Mouse (Mus musculus) embryonic facial prominence, embryonic 11.5 days (tissue): ENCODE data around the gene Tnfsf15. TPM values are rescaled to one million over a fixed set of nuclear protein-coding genes. Genes with fewer than 3 reads are reported as not detected.
A peak's percentile ranks its signal among the peaks of the same experiment; 100 is the strongest.

Experiments used
- ATAC-seq: fragments of 200-750 bp; cut with Nextera tagmentation; replicated peaks from 2 replicates; pipeline ENCODE4 v1.8.0; 2017; ENCODE audit warnings: low read depth; ENCODE audit not compliant: insufficient number of reproducible peaks, low FRiP score, low TSS enrichment
- DNase-seq: peaks from one replicate; pipeline ENCODE4 v3.0.0-alpha.2; 2015; ENCODE audit warnings: low spot score
- H3K27ac ChIP-seq: fragments of 300-500 bp; sonication (generic); replicated peaks from 2 replicates; pipeline ENCODE4 v1.5.1; 2014; ENCODE audit warnings: mild to moderate bottlenecking, low read depth, low read length, control low read depth
- H3K27me3 ChIP-seq: fragments of 300-500 bp; sonication (generic); 2 replicates; pipeline ENCODE4 v1.6.1; 2014; ENCODE audit warnings: mild to moderate bottlenecking, low read length, moderate library complexity, mixed read lengths; ENCODE audit not compliant: control insufficient read depth, insufficient read depth
- H3K36me3 ChIP-seq: fragments of 300-500 bp; sonication (generic); replicated peaks from 2 replicates; pipeline ENCODE4 v1.6.1; 2014; ENCODE audit warnings: low read depth, mild to moderate bottlenecking, low read length, moderate library complexity, mixed read lengths; ENCODE audit not compliant: control insufficient read depth, insufficient read depth
- H3K4me1 ChIP-seq: fragments of 300-500 bp; sonication (generic); 2 replicates; pipeline ENCODE4 v1.6.1; 2014; ENCODE audit warnings: low read length, mixed read lengths; ENCODE audit not compliant: control insufficient read depth, insufficient read depth
- H3K4me2 ChIP-seq: fragments of 300-500 bp; sonication (generic); 2 replicates; pipeline ENCODE4 v1.6.1; 2014; ENCODE audit warnings: low read depth, mild to moderate bottlenecking, control low read depth, low read length, moderate library complexity
- H3K4me3 ChIP-seq: fragments of 300-500 bp; sonication (generic); 2 replicates; pipeline ENCODE4 v1.5.1; 2014; ENCODE audit warnings: low read depth, low read length, control low read depth
- H3K9ac ChIP-seq: fragments of 300-500 bp; sonication (generic); replicated peaks from 2 replicates; pipeline ENCODE4 v1.6.1; 2014; ENCODE audit warnings: mild to moderate bottlenecking, control low read depth, low read length
- H3K9me3 ChIP-seq: fragments of 300-500 bp; sonication (generic); replicated peaks from 2 replicates; pipeline ENCODE4 v1.6.1; 2016; ENCODE audit warnings: mild to moderate bottlenecking, low read length, inconsistent platforms, mixed read lengths; ENCODE audit not compliant: control insufficient read depth
- WGBS: fragments of 180-500 bp; shearing (Covaris S2); extraction: QIAGEN DNeasy Blood & Tissue Kit; methylation state at CpG from one replicate; pipeline ENCODE4 v1.1.7; 2014; 5-methylcytosine and 5-hydroxymethylcytosine counted together
- polyA plus RNA-seq: library from polyadenylated mRNA; unstranded; fragments of >200 nt; fragmentation: Nextera tagmentation; extraction: Ambion mirVana; gene quantifications from 2 replicates; pipeline ENCODE4 v1.2.1, GENCODE M21; 2014

Tnfsf15 gene
- polyA plus RNA-seq, 1 experiment from 2014 or later = 0.06 TPM

DNA sequence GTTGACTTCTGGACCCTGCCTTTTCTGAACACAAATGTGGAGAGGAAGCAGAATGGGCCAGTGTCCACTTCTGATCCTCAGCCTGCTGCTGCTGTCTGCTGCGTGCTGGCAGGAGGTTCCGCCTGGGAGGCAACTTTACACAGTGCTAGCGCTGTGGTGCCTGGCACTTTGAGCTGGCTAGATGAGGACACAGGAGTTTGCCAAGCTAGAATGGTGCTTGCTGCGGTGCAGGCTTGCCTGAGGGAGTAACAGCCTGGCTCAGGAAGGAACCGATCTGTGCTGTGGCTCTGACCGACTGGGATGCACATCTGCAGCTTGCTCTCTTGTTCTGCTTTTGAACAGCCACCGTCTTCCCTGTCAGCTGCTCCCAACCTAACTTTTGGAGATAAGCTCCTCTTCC lies 5.4 kb downstream of the Tnfsf15 start:
- Histone ChIP-seq H3K27me3 (no peaks in the 10 kb centered on the region), H3K4me1 (no peaks in the 10 kb centered on the region), H3K36me3 (no peaks in the 10 kb centered on the region), H3K27ac (no peak overlapping the region), H3K9me3 (no peaks in the 10 kb centered on the region), H3K9ac (no peak overlapping the region), H3K4me3 (no peak overlapping the region), H3K4me2 (no peak overlapping the region)
- DNase-seq (no peak), ATAC-seq (no peak)
- WGBS = 40% methylated on average over 7 of the region's 7 CpGs

DNA sequence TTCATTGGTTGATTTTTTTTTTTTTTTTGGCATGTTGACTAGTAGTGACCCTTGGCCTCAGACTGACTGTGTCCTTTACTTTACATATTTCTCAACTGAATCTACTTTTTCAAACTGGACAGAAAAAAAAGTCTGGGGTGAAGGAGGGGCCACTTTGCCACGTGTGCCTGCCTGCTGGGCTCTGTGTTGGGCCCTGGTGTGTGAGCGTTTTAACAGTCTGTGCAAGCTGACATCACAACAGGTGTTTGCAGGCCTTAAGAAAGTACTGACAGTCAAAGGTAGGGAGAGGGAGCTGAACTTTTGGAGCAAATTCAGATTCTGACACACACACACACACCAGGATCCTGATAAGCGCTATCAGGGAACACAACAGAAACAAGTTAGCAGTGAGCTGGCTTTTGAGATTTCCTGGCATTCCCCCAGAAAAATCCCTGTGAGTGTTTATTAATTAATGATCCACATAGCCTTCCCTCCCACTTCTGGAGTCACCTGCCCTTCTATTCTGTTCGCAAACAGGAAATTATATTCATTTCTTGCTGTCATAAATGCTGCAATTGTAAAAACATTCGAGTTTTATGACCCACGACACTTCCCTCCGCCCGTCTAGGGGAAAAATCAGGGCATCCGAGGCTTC lies 6.4 kb downstream of the Tnfsf15 start:
- WGBS = 81% methylated on average over 9 of the region's 9 CpGs
- H3K4me1 ChIP-seq = no peaks in the 10 kb centered on the region
- H3K9me3 ChIP-seq = no peaks in the 10 kb centered on the region
- no peak overlapping the region for H3K4me3 ChIP-seq
- no peak overlapping the region for H3K27ac ChIP-seq
- ATAC-seq (no peak), DNase-seq (no peak)
- no peak overlapping the region for H3K9ac ChIP-seq
- no peaks in the 10 kb centered on the region for H3K36me3 ChIP-seq
- H3K4me2 ChIP-seq = no peak overlapping the region
- H3K27me3 ChIP-seq = no peaks in the 10 kb centered on the region

DNA sequence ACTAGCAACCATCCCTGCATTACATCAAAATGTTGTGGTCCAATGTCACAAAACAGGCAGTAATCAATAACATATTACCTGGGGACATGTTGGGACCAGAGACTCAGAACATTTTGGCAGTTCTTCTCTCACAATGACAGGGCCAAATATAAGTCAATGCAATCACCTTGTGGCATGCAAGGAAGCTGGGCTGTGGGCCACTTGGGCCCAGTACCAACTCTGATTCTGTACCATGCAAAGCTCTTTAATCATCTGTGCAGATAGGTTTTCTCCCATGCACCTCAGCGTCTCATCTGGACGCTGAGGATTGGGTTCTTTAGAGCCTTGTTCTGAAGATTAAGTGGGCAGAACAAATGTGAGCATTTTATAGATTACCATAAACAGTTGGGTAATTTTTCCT lies 13.6 kb downstream of the Tnfsf15 start:
- Histone ChIP-seq H3K9ac (no peak overlapping the region), H3K4me2 (no peak overlapping the region), H3K27ac (no peak overlapping the region), H3K9me3 (no peaks in the 10 kb centered on the region), H3K27me3 (no peaks in the 10 kb centered on the region), H3K36me3 (no peaks in the 10 kb centered on the region), H3K4me3 (no peak overlapping the region), H3K4me1 (no peaks in the 10 kb centered on the region)
- no peak for ATAC-seq
- 65% methylated on average over 2 of the region's 2 CpGs for WGBS
- DNase-seq = no peak

DNA sequence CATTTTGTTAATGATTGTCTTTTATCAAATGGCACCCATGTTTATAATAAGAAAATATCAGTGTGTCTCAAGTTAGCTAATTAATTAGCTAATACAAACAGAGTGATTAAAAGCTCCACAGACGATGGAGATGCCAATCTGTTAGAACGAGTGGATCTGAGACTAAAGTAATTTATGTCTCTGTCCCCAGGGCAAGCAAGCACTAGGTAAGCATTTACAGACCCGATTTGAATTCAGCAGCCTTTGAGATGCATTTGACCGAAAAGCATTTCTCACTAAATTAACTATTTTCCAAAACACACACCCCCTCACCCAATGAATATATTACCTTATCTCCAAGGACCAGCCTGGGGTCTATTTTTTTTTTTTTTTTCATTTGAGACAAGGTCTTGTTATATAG lies 18.2 kb downstream of the Tnfsf15 start:
- DNase-seq (no peak), ATAC-seq (no peak)
- WGBS = 52% methylated on average over 4 of the region's 4 CpGs
- Histone ChIP-seq H3K4me2 (no peak overlapping the region), H3K9me3 (no peaks in the 10 kb centered on the region), H3K9ac (no peak overlapping the region), H3K4me1 (no peaks in the 10 kb centered on the region), H3K27ac (no peak overlapping the region), H3K4me3 (no peak overlapping the region), H3K27me3 (no peaks in the 10 kb centered on the region), H3K36me3 (no peaks in the 10 kb centered on the region)

DNA sequence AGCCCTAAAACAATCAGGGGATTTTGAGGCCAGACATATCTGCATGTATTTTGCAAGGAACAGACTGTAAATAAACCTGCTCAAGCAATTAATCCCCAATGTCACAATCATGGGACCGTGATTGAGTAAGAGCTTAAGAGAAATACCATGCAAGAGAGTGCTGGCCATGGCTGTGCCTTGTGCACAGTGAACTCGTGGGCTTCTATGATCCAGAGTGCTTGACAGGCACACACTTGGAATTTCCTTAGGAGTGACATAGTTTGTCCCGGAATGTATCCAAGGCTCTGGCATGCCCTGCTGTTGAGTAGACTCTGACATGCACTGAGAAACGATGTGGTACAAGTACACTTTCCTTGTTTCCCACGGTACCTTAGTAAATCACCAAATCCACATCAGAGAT lies 18.9 kb downstream of the Tnfsf15 start:
- Histone ChIP-seq H3K9me3 (no peaks in the 10 kb centered on the region), H3K9ac (no peak overlapping the region), H3K4me2 (no peak overlapping the region), H3K4me1 (no peaks in the 10 kb centered on the region), H3K4me3 (no peak overlapping the region), H3K27me3 (no peaks in the 10 kb centered on the region), H3K36me3 (no peaks in the 10 kb centered on the region), H3K27ac (no peak overlapping the region)
- ATAC-seq (no peak), DNase-seq (no peak)
- 81% methylated on average over 5 of the region's 5 CpGs for WGBS

DNA sequence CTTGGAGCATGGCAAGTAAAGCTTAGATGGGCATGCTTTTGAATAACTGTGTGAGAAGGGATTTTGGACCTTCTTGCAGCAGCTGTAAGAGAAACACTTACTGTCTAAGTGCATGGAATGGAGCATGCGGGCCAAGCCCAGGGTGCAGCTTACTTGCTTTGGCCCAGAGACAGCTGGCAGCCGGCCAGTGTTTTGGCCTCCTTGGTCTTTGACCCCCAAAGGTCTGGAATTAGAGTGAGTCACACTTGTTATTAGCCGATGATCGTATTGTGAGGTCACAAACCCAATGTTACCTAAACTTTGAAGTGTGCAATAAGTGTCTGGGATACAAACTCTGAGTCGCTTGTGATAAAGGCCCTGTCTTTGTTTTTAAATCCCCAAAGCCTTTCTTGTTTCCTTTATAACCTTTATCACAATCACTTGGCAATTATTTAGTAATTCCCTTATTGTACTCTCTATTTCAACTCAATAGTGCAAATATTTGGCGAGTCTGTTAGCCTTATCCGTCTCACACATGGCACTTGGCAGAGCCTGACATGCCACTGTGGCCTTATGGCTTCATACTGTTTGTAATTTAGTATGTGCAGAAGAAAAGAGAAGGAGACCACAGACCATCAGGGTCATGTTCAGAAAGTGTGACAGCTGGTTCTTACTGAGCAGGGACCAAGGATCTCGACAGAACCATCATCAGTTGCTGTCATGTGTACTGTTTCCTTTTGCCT lies 26.8 kb downstream of the Tnfsf15 start:
- DNase-seq (no peak), ATAC-seq (no peak)
- Histone ChIP-seq H3K36me3 (no peaks in the 10 kb centered on the region), H3K9ac (no peak overlapping the region), H3K27ac (no peak overlapping the region), H3K9me3 (no peaks in the 10 kb centered on the region), H3K27me3 (no peaks in the 10 kb centered on the region), H3K4me1 (no peaks in the 10 kb centered on the region), H3K4me2 (no peak overlapping the region), H3K4me3 (no peak overlapping the region)
- WGBS = 71% methylated on average over 8 of the region's 8 CpGs

DNA sequence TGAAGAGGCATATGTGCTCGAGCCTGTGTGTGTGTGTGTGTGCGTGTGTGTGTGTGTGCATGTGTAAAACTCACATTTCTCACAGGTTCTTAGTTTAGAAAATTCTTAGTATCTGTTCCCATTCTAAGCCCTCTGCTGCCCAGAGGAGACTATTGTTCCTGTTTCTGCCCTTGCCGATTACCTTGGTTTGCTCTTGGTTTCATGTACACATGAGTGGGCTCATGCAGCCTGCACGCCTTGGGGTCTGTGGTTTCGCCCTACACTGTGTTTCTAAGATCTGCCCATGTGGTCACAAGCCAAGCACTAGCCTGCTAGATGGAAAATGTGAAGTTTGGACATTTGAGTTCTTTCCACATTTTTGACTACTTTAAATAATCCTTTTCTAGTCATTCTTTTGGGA lies 33.0 kb downstream of the Tnfsf15 start:
- no peaks in the 10 kb centered on the region for H3K27me3 ChIP-seq
- H3K9ac ChIP-seq = no peak overlapping the region
- DNase-seq (no peak), ATAC-seq (no peak)
- no peak overlapping the region for H3K4me3 ChIP-seq
- no peaks in the 10 kb centered on the region for H3K9me3 ChIP-seq
- WGBS = 92% methylated on average over 5 of the region's 5 CpGs
- H3K4me2 ChIP-seq = no peak overlapping the region
- no peak overlapping the region for H3K27ac ChIP-seq
- no peaks in the 10 kb centered on the region for H3K4me1 ChIP-seq
- no peaks in the 10 kb centered on the region for H3K36me3 ChIP-seq

DNA sequence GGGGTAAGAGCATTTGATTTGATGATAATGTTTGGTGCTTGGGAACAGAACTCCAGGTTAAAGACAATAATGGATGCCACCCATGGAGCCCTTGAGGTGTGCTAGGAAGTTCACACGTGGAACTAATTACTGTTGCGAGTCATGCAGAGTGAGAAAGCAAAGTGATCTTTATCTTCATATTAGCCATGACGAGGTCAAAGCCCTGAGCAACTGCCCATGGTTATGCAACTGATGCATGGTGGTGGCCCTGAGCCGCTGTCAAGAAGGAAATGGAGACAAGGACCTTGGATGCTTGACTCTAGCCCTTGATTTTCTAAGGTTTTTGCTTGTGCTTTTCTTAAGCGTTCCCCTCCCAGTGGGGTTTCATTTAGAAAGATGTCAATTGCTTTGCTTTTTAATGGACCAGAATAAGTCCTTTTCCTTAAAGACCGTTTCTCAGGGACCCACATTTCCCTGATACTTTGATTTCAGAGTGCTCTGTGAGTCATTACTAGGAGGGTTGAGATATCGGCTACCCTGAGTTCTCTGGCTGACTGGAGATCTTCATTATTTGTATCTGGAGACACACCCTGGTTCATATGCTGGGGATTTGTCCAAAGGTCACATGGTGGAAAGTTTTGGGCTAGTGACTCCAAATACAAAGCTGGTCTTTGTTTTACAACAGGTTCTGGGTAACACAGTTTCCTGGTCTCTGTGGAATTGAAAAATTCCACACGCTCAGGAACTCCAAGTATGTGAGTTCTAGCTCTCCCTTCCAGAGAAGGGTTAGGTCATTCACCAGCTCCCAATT lies 34.3 kb downstream of the Tnfsf15 start:
- H3K27me3 ChIP-seq = no peaks in the 10 kb centered on the region
- no peak overlapping the region for H3K9ac ChIP-seq
- no peaks in the 10 kb centered on the region for H3K36me3 ChIP-seq
- ATAC-seq (no peak), DNase-seq (peak; percentile 18)
- no peaks in the 10 kb centered on the region for H3K4me1 ChIP-seq
- WGBS = 56% methylated on average over 8 of the region's 8 CpGs
- no peaks in the 10 kb centered on the region for H3K9me3 ChIP-seq
- H3K27ac ChIP-seq = no peak overlapping the region
- H3K4me3 ChIP-seq = no peak overlapping the region
- no peak overlapping the region for H3K4me2 ChIP-seq
